Mouse (Mus musculus): ENCODE results near the gene Plekhj1. TPM values are rescaled to one million over a fixed set of nuclear protein-coding genes. Genes with fewer than 3 reads are reported as not detected.

The Plekhj1 gene
- 107 TPM in 2 replicates for polyA plus RNA-seq (2012; rRNA removed)

DNA sequence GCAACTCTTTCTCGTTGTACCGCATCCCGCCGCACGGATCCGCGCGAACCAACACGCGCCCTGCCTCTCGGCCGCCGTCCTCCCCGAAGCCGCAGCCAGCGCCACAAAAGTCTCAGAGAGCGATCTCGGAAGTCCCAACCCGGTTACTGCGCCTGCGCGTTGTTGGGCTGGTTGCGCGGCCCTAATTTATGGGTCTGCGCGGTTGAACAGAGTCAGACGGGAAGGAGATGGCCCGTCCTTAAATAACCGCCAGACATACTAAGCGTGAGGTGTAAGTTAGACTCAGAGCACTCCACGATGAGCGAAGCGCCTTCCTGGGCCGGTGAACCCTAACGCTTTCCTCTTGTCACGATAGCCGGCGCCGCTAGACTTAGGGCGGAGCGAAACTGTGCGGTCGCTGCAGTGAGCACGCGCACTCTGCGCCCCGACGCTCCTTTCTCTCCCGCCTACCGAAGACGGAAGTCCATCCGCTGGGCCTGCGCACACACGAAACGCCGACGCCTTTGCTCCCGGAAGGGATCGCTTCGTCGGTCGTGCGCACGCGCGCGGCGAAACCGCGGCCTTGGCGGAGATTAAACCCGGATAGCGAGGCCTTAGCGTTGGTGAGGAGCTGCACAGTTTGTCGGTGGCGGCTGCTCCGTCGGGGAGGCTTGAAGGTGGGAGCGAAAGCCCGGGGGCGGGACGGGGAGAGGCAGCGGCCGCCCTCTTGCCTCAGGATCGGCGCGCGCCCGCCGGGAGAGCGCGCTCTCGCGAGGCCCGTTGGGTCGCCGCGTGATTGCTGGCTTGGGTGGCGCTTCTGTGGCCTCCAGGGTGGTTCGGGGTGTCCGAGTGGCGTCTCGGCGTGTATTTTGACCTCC is at the start of gene Plekhj1, which contains the start of gene Sf3a2:
TSS of gene Plekhj1 (minus strand) at position 477 of the 857 bp plus-strand sequence.
TSS of gene Sf3a2 (plus strand) at position 49 of the 857 bp plus-strand sequence.

DNA sequence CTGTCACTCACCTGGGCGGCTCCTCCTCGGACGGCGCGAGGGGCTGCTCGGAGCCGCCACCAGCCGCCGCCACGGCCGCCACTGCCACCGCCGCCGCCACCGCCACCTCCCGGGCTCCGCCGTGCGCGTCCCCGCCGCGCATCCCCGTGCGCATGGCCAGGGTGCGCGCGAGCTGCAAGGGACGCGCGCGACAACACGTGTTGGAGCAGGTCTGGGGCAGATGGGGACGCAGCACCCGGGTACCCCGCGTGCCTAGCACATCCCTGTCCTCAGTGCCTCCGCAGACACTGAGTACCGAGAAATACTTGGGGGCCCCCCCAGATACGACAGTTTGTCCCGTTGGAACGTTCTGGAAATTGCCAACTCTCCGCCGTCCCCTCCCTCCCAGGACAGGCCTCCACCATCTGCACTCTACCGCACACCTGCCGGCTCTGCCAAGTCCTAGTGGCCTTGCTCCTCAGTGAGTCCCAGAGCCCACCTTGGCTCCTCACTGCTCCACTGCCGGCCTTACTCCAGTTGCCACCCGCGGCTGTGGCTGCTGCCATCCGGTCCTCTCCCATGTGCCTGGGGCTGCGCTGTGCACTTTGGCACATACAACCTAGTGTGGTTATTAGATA is 45.6 kb upstream of the Plekhj1 start, which contains the start of gene Lingo3:
TSS of gene Lingo3 (minus strand) at position 109 of the 617 bp plus-strand sequence.

DNA sequence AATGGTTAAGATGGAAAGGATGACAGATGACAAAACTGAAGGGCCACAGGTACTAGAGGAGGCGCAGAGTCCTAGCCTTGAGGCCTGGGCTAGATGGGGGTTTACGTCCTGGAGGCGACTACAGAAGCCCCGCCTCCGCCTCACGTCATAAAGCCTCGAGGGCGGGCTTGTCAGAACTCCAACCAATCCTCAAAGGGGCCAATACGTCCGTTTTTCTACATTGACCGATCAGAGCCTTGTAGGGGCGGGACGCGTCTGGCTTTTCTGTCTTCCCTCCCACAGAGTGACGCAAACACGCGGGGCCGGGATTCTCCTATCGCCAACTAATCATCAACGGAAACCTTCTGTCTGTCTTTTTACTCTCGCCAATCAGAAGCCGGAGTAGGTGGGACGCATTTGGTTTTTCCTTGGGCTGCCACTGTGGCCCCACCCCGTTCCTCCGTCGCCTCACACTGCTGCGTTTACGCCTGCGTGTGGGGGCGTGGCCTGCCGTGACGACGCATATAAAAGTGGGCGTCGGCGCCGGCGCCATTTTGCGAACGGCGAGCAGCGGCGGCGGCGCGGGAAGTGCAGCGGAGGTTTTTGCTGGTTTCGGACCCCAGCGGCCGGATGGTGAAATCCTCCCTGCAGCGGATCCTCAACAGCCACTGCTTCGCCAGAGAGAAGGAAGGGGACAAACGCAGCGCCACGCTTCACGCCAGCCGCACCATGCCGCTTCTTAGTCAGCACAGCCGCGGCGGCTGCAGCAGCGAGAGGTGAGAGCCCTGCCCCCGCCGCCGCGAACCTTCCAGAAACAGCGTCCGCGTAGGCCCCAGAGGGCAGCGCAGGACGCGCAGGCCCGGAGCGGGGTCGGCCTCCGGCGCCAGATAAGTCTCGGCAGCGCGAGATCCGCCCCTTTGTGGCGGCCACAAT is 28.0 kb upstream of the Plekhj1 start, which contains the start of gene Oaz1:
TSS of gene Oaz1 (plus strand) at position 506 of the 912 bp plus-strand sequence.

DNA sequence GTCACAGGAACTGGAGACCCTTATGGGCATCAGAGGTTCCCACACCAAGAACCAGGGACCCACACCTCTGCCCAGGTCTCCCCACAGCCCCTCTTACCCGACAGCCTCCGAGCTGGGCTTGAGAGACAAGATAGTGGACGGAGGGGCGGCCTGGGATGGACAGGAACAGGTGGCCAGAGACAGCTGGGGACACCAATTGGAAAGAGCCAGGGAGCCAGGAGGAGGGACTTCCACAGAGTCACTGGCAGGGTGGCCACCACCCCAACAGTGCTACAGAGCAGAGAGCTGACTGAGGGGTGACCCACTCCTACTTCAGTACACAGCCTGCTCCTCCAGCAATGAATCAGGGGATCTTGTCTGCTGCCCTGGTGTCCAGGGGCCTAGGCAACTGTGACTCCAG is 14.9 kb upstream of the Plekhj1 start, which contains the start of gene Jsrp1:
TSS of gene Jsrp1 (minus strand) at position 133 of the 400 bp plus-strand sequence.

DNA sequence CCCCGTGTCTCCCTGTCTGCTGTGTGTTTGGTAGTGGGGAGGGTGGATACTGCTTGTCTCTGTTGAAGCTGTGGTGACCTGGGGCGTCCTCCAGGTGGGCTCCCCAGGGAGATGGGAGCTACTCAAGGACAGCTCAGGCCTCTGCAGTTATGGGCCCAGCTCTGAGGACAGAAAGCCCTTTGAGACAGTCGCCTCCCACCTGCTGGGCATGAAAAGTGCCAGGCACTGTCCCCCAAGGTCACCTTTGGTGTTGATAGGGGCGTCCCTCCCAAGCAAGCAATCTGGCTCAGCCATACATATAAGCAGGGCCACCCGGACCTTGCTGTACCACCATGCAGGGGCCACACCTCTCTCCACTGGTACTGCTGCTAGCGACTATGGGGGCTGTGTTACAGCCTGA is 6.5 kb upstream of the Plekhj1 start, which contains the start of gene Amh:
TSS of gene Amh (plus strand) at position 328 of the 400 bp plus-strand sequence.

DNA sequence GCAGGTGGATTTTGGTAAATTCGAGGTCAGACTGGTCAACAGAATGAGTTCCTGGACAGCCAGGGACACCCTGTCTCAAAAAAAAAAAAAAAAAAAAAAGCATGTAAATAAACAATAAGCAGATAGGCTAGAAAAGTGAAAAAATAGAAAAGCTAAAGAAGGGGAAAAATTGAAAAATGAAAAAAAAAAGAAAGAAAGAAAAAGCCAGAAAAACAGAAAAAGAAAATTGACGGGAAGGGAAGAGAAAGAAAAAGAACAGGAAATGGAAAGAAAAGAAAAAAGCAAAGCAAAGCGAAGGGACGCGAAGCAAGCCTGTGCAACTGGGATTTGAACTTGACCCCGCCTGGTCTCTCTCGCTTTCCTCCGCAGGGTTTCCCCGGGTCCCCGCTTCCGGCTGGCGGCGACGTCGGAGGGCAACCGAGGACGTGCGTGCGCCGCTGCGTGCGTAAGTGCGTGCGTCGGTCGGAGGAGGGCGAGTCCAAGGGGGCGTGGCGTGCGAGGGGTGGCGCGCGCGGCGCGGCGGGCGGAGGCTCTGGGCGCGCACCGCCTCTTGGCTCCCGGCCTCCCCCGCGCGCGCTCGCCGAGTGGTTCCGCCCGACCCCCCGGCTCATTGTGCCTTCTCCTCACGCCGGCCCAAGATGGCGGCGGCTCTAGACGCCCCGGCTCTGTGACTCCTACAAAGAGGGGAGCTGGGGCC is 43.7 kb downstream of the Plekhj1 start, which contains the start of gene Dot1l:
TSS of gene Dot1l (plus strand) at position 613 of the 697 bp plus-strand sequence.

Other genes with a start within 250 kb of the Plekhj1 start
- gene Rexo1, start 237.1 kb downstream of the Plekhj1 start, polyA plus RNA-seq (2012; rRNA removed): 35.8 and 43.3 TPM in 2 replicates
- gene Klf16, start 221.3 kb downstream of the Plekhj1 start, polyA plus RNA-seq (2012; rRNA removed): 16.9 and 17.9 TPM in 2 replicates
- 158 and 169 TPM in 2 replicates for gene Abhd17a, start 208.3 kb downstream of the Plekhj1 start, polyA plus RNA-seq (2012; rRNA removed)
- 48.0 and 52.2 TPM in 2 replicates for gene Scamp4, start 195.8 kb downstream of the Plekhj1 start, polyA plus RNA-seq (2012; rRNA removed)
- 7.8 and 8.9 TPM in 2 replicates for gene Adat3, start 195.7 kb downstream of the Plekhj1 start, polyA plus RNA-seq (2012; rRNA removed)
- gene Gm49322, start 192.6 kb downstream of the Plekhj1 start, polyA plus RNA-seq (2012; rRNA removed): 3.7 and 4.2 TPM in 2 replicates
- 179 and 190 TPM in 2 replicates for gene Csnk1g2, start 175.8 kb downstream of the Plekhj1 start, polyA plus RNA-seq (2012; rRNA removed)
- gene Btbd2, start 141.6 kb downstream of the Plekhj1 start, polyA plus RNA-seq (2012; rRNA removed): 67.4 and 77.7 TPM in 2 replicates
- 72.1 and 74.4 TPM in 2 replicates for gene Mknk2, start 120.5 kb downstream of the Plekhj1 start, polyA plus RNA-seq (2012; rRNA removed)
- 33.3 and 34.2 TPM in 2 replicates for gene Mob3a, start 96.6 kb downstream of the Plekhj1 start, polyA plus RNA-seq (2012; rRNA removed)
- 82.4 and 83.5 TPM in 2 replicates for gene Izumo4, start 96.4 kb downstream of the Plekhj1 start, polyA plus RNA-seq (2012; rRNA removed)
- gene Ap3d1, start 56.4 kb downstream of the Plekhj1 start, polyA plus RNA-seq (2012; rRNA removed): 155 and 167 TPM in 2 replicates
- 28.5 and 36.1 TPM in 2 replicates for gene Dot1l, start 43.4 kb downstream of the Plekhj1 start, polyA plus RNA-seq (2012; rRNA removed)
- gene Sf3a2, start 428 bp downstream of the Plekhj1 start, polyA plus RNA-seq (2012; rRNA removed): 60.0 and 71.0 TPM in 2 replicates
- 1.5 and 1.9 TPM in 2 replicates for gene Amh, start 6.6 kb upstream of the Plekhj1 start, polyA plus RNA-seq (2012; rRNA removed)
- 0.63 and 2.8 TPM in 2 replicates for gene Jsrp1, start 14.9 kb upstream of the Plekhj1 start, polyA plus RNA-seq (2012; rRNA removed)
- 634 and 715 TPM in 2 replicates for gene Oaz1, start 28.0 kb upstream of the Plekhj1 start, polyA plus RNA-seq (2012; rRNA removed)
- 14.4 and 14.9 TPM in 2 replicates for gene Lingo3, start 45.4 kb upstream of the Plekhj1 start, polyA plus RNA-seq (2012; rRNA removed)
- 352 and 380 TPM in 2 replicates for gene Lsm7, start 56.6 kb upstream of the Plekhj1 start, polyA plus RNA-seq (2012; rRNA removed)
- gene Sppl2b, start 56.6 kb upstream of the Plekhj1 start, polyA plus RNA-seq (2012; rRNA removed): 111 and 118 TPM in 2 replicates
- gene Tmprss9, start 73.2 kb upstream of the Plekhj1 start, polyA plus RNA-seq (2012; rRNA removed): 0.26 and 0.32 TPM in 2 replicates
- 206 and 221 TPM in 2 replicates for gene Timm13, start 102.3 kb upstream of the Plekhj1 start, polyA plus RNA-seq (2012; rRNA removed)
- gene Lmnb2, start 119.6 kb upstream of the Plekhj1 start, polyA plus RNA-seq (2012; rRNA removed): 54.5 and 57.9 TPM in 2 replicates
- gene Gadd45b, start 131.4 kb upstream of the Plekhj1 start, polyA plus RNA-seq (2012; rRNA removed): 8.2 and 10.9 TPM in 2 replicates
- gene Gng7, start 216.3 kb upstream of the Plekhj1 start, polyA plus RNA-seq (2012; rRNA removed): 37.5 and 53.7 TPM in 2 replicates
- gene Diras1, start 227.0 kb upstream of the Plekhj1 start, polyA plus RNA-seq (2012; rRNA removed): 63.0 and 72.2 TPM in 2 replicates
- gene Slc39a3, start 238.8 kb upstream of the Plekhj1 start, polyA plus RNA-seq (2012; rRNA removed): 68.4 and 75.8 TPM in 2 replicates

All from central nervous system, embryonic 18 days (tissue).